Mouse (Mus musculus) megakaryocyte progenitor cell, adult 5-6 weeks (primary cell): ENCODE data around the gene Irak2. TPM values are rescaled to one million over a fixed set of nuclear protein-coding genes. Genes with fewer than 3 reads are reported as not detected.

Source experiments
- total RNA-seq, 2 experiments: library from RNA; stranded (forward) in 1 of 2; stranded (reverse) in 1 of 2; fragments of 157-497, 149-512 nt in 1 of 2; fragments of 200-1000 nt in 1 of 2; gene quantifications; 2 replicates each; pipeline versions ENCODE4 v1.2.3 to v1.2.4; 2015 to 2017

The Irak2 gene
- total RNA-seq, 2 experiments from 2014 or later, result 4.9 to 30.4 TPM

Other genes starting within 250 kb of the Irak2 start
- 2.5 and 4.3 TPM in 2 replicates for gene Ttll3, start 249.2 kb upstream of the Irak2 start, total RNA-seq (2015)
- 2.0 and 2.9 TPM in 2 replicates for gene Ttll3, start 249.2 kb upstream of the Irak2 start, total RNA-seq (2017)
- 3.5 and 5.7 TPM in 2 replicates for gene Rpusd3, start 219.1 kb upstream of the Irak2 start, total RNA-seq (2015)
- 9.2 and 11.8 TPM in 2 replicates for gene Rpusd3, start 219.1 kb upstream of the Irak2 start, total RNA-seq (2017)
- not detected in 2 replicates for gene Cidec, start 202.7 kb upstream of the Irak2 start, total RNA-seq (2015)
- not detected in 2 replicates for gene Cidec, start 202.7 kb upstream of the Irak2 start, total RNA-seq (2017)
- 76.3 and 85.0 TPM in 2 replicates for gene Jagn1, start 195.9 kb upstream of the Irak2 start, total RNA-seq (2015)
- 21.7 and 28.0 TPM in 2 replicates for gene Jagn1, start 195.9 kb upstream of the Irak2 start, total RNA-seq (2017)
- 0.44 and 1.2 TPM in 2 replicates for gene Il17re, start 180.0 kb upstream of the Irak2 start, total RNA-seq (2015)
- gene Il17re, start 180.0 kb upstream of the Irak2 start, total RNA-seq (2017), result 0.21 and 0.34 TPM in 2 replicates
- not detected in 2 replicates for gene Il17rc, start 167.0 kb upstream of the Irak2 start, total RNA-seq (2015)
- gene Il17rc, start 167.0 kb upstream of the Irak2 start, total RNA-seq (2017), result not detected in 2 replicates
- 5.9 and 6.1 TPM in 2 replicates for gene Creld1, start 155.2 kb upstream of the Irak2 start, total RNA-seq (2015)
- gene Creld1, start 155.2 kb upstream of the Irak2 start, total RNA-seq (2017), result 4.7 and 6.6 TPM in 2 replicates
- gene Prrt3, start 136.5 kb upstream of the Irak2 start, total RNA-seq (2015), result not detected in 2 replicates
- not detected in 2 replicates for gene Prrt3, start 136.5 kb upstream of the Irak2 start, total RNA-seq (2017)
- 60.4 and 64.5 TPM in 2 replicates for gene Emc3, start 106.8 kb upstream of the Irak2 start, total RNA-seq (2015)
- 31.7 and 34.5 TPM in 2 replicates for gene Emc3, start 106.8 kb upstream of the Irak2 start, total RNA-seq (2017)
- gene Fancd2, start 106.8 kb upstream of the Irak2 start, total RNA-seq (2015), result 24.0 and 24.3 TPM in 2 replicates
- 26.6 and 27.4 TPM in 2 replicates for gene Fancd2, start 106.8 kb upstream of the Irak2 start, total RNA-seq (2017)
- gene Fancd2os, start 37.8 kb upstream of the Irak2 start, total RNA-seq (2015), result not detected in 2 replicates
- not detected in 2 replicates for gene Fancd2os, start 37.8 kb upstream of the Irak2 start, total RNA-seq (2017)
- gene Brk1, start 33.7 kb upstream of the Irak2 start, total RNA-seq (2015), result 237 and 246 TPM in 2 replicates
- 117 and 131 TPM in 2 replicates for gene Brk1, start 33.7 kb upstream of the Irak2 start, total RNA-seq (2017)
- 14.1 and 22.7 TPM in 2 replicates for gene Vhl, start 14.5 kb upstream of the Irak2 start, total RNA-seq (2015)
- 10.8 and 12.2 TPM in 2 replicates for gene Vhl, start 14.5 kb upstream of the Irak2 start, total RNA-seq (2017)
- 21.3 and 24.4 TPM in 2 replicates for gene Tatdn2, start 58.6 kb downstream of the Irak2 start, total RNA-seq (2015)
- gene Tatdn2, start 58.6 kb downstream of the Irak2 start, total RNA-seq (2017), result 108 and 112 TPM in 2 replicates
- gene Ghrl, start 81.4 kb downstream of the Irak2 start, total RNA-seq (2015), result 0.32 TPM in 1 of 2 replicates, not detected in the other
- gene Ghrl, start 81.4 kb downstream of the Irak2 start, total RNA-seq (2017), result 0.17 and 2.2 TPM in 2 replicates
- gene Sec13, start 102.3 kb downstream of the Irak2 start, total RNA-seq (2015), result 113 and 148 TPM in 2 replicates
- 157 and 159 TPM in 2 replicates for gene Sec13, start 102.3 kb downstream of the Irak2 start, total RNA-seq (2017)